Mouse (Mus musculus): Measurements from ENCODE around the gene Stx1a. TPM values are rescaled to one million over a fixed set of nuclear protein-coding genes. Genes with fewer than 3 reads are reported as not detected.

Stx1a gene
- 12.1 and 13.3 TPM in 2 replicates for polyA plus RNA-seq (2016; fragmentation: Nextera tagmentation; extraction: Ambion mirVana)

DNA sequence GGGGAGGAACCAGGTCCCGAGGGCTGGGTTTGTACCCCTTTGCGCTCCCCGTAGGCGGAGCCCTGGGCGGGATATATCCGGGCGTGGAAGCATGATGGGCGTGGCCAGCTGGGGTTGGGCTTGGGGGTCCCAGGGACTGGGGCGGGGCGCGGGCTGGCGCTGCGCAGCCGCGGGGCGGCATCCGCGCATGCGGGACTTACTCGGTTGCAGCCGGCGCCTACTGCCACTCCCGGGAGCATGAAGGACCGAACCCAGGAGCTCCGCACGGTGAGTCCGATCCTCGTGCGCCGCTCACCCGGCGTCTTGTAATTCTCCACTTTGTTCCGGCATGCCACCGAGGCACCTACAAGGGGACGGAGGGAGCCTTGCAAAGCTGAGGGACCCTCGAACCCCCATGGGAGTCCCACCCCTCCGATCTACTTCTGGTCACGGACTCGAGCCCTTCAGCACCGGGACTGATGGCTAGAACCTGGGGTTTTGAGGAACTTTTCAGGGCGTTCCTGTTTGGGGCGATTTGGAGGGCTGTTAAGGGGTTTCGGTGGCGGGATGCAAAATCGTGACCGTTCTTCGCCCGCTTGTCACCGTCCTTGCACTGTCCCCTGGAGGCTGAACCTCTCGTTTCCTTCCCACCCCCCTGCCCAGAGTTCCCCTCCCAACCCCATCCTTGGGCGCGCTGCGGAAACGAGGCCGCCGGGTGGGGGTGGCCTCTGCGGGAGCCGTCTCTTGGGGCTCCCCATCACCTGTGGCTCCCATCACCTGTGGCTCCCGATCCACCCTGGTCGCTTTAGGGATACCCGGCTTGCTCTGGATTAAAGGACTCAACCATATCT is at the start of gene Stx1a:
Gene Stx1a (plus strand): TSS at position 139 of the 830 bp plus-strand sequence.
- peaks cover 40% of the 10 kb centered on the region for H3K4me1 ChIP-seq (replicated peaks)

DNA sequence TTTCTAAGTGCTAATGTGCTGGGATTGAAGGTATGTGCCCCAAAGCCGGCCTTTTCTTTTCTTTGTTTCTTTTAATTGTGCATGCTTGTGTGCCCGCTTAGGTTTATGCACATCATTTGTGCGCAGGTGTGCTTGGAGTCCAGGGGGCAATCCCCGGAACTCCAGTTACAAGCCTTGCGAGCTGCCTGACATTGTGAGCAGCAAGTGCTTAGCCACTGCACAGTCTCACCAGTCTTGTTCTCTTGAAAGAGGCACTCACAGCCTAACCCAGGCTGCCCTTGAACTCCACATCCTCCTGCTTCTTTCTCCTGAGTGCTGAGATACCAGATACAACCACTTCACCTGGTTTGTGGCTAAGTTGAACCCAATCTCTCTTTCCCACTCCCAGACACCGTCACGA is 49.8 kb upstream of the Stx1a start:
- H3K4me3 ChIP-seq = no peak overlapping the region
- ATAC-seq (ENCODE audit: insufficient number of reproducible peaks, low FRiP score) = no peak
- no peaks in the 10 kb centered on the region for H3K36me3 ChIP-seq
- H3K9me3 ChIP-seq (replicated peaks) = no peaks in the 10 kb centered on the region
- peaks cover 14% of the 10 kb centered on the region for H3K4me1 ChIP-seq (replicated peaks)
- no peak overlapping the region for H3K27ac ChIP-seq (ENCODE audit: poor library complexity, severe bottlenecking)
- 74% methylated on average over 7 of the region's 7 CpGs for WGBS
- no peak overlapping the region for H3K9ac ChIP-seq
- H3K27me3 ChIP-seq (replicated peaks) = peaks cover 6% of the 10 kb centered on the region
- no peak overlapping the region for H3K4me2 ChIP-seq

More for the DNA sequence above, at the start of gene Stx1a:
- Histone ChIP-seq H3K4me3 (peak within 1 kb of the TSS; percentile 76), H3K9me3 (replicated peaks) (no peaks in the 10 kb centered on the region), H3K27me3 (replicated peaks) (no peaks in the 10 kb centered on the region), H3K4me2 (peak within 1 kb of the TSS; percentile 95), H3K36me3 (no peaks in the 10 kb centered on the region), H3K27ac (ENCODE audit: poor library complexity, severe bottlenecking) (peak within 1 kb of the TSS; percentile 75), H3K9ac (peak within 1 kb of the TSS; percentile 84)
- peak; percentile 88 for ATAC-seq (ENCODE audit: insufficient number of reproducible peaks, low FRiP score)
- under 1% methylated on average over 59 of the region's 61 CpGs for WGBS

GRCm38 (mm10) chr5:134974294-134974693 is 49.0 kb upstream of the Stx1a start:
- H3K4me3 ChIP-seq = no peak overlapping the region
- no peak overlapping the region for H3K9ac ChIP-seq
- WGBS = 9% methylated on average over 7 of the region's 7 CpGs
- no peaks in the 10 kb centered on the region for H3K36me3 ChIP-seq
- H3K27ac ChIP-seq (ENCODE audit: poor library complexity, severe bottlenecking) = peak overlapping the region; percentile 51; the same call in 1 of the 2 replicates
- H3K9me3 ChIP-seq (replicated peaks) = no peaks in the 10 kb centered on the region
- 0 out of 2 replicates have a peak, but pooled peaks have one; percentile 37 for ATAC-seq (ENCODE audit: insufficient number of reproducible peaks, low FRiP score)
- H3K4me1 ChIP-seq (replicated peaks) = peaks cover 14% of the 10 kb centered on the region
- peaks cover 1% of the 10 kb centered on the region for H3K27me3 ChIP-seq (replicated peaks)
- peak overlapping the region; percentile 35 for H3K4me2 ChIP-seq

DNA sequence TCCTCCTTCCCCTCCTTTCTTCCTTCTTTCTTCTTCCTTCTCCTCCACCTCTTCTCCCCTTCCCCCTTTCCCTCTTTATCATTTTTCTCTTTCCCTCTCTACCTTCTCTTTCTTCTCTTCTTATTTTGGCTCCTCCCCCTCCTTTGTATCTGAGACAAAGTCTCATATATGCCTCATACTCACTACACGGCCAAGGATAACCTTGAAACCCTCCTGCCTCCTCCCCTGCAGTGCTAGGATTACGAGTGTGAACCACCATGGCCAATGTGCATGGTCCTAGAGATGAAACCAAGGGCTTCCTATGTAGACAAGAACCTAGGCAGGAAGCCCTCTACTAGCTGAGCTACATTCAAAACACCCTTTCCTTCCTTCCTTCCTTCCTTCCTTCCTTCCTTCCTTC is 48.4 kb upstream of the Stx1a start:
- Histone ChIP-seq H3K27ac (ENCODE audit: poor library complexity, severe bottlenecking) (peak overlapping the region; percentile 51; the same call in 1 of the 2 replicates), H3K9ac (no peak overlapping the region), H3K27me3 (replicated peaks) (no peaks in the 10 kb centered on the region), H3K4me1 (replicated peaks) (peaks cover 14% of the 10 kb centered on the region), H3K36me3 (no peaks in the 10 kb centered on the region), H3K4me2 (peak overlapping the region; percentile 35), H3K4me3 (no peak overlapping the region), H3K9me3 (replicated peaks) (no peaks in the 10 kb centered on the region)
- 44% methylated on average over 2 of the region's 2 CpGs for WGBS
- no peak for ATAC-seq (ENCODE audit: insufficient number of reproducible peaks, low FRiP score)

DNA sequence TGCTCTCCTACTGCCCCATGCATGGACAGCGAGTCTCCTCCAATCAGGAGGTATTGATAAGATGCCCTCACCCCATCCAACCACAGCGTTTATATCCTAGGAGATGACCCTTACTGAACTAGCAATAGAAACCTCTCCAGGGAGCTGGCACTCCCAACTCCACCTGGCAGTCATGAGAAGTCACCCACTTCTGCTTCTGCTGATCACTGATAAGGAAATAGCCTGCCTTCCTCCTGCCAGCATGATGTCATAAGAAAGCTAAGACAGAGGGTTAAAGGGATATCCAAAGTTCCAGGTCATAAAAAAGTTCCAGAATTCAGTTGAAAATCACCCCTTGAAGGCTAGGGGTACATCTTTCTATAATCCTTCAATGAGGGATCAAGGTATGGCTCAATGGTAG is 47.1 kb upstream of the Stx1a start:
- Histone ChIP-seq H3K4me3 (no peak overlapping the region), H3K4me2 (no peak overlapping the region), H3K4me1 (replicated peaks) (peaks cover 21% of the 10 kb centered on the region), H3K9ac (no peak overlapping the region), H3K9me3 (replicated peaks) (no peaks in the 10 kb centered on the region), H3K27me3 (replicated peaks) (no peaks in the 10 kb centered on the region), H3K36me3 (no peaks in the 10 kb centered on the region), H3K27ac (ENCODE audit: poor library complexity, severe bottlenecking) (no peak overlapping the region)
- WGBS = 69% methylated on average over 2 of the region's 2 CpGs
- no peak for ATAC-seq (ENCODE audit: insufficient number of reproducible peaks, low FRiP score)

- 64% methylated on average over 14 of the region's 14 CpGs for WGBS
- Histone ChIP-seq H3K4me3 (no peak overlapping the region), H3K4me1 (replicated peaks) (peaks cover 23% of the 10 kb centered on the region), H3K27me3 (replicated peaks) (no peaks in the 10 kb centered on the region), H3K27ac (ENCODE audit: poor library complexity, severe bottlenecking) (no peak overlapping the region), H3K36me3 (no peaks in the 10 kb centered on the region), H3K4me2 (no peak overlapping the region), H3K9me3 (replicated peaks) (no peaks in the 10 kb centered on the region), H3K9ac (no peak overlapping the region)
- ATAC-seq (ENCODE audit: insufficient number of reproducible peaks, low FRiP score) = no peak
These were observed 46.6 kb upstream of the Stx1a start for GRCm38 (mm10) chr5:134976577-134977250.

GRCm38 (mm10) chr5:134977837-134978236 is 45.4 kb upstream of the Stx1a start:
- Histone ChIP-seq H3K27me3 (replicated peaks) (no peaks in the 10 kb centered on the region), H3K9me3 (replicated peaks) (no peaks in the 10 kb centered on the region), H3K4me1 (replicated peaks) (peaks cover 23% of the 10 kb centered on the region), H3K36me3 (no peaks in the 10 kb centered on the region), H3K9ac (no peak overlapping the region), H3K27ac (ENCODE audit: poor library complexity, severe bottlenecking) (no peak overlapping the region), H3K4me3 (no peak overlapping the region), H3K4me2 (no peak overlapping the region)
- WGBS = 44% methylated on average over 4 of the region's 4 CpGs
- no peak for ATAC-seq (ENCODE audit: insufficient number of reproducible peaks, low FRiP score)

- Histone ChIP-seq H3K4me2 (no peak overlapping the region), H3K36me3 (no peaks in the 10 kb centered on the region), H3K4me3 (no peak overlapping the region), H3K4me1 (replicated peaks) (peaks cover 18% of the 10 kb centered on the region), H3K27me3 (replicated peaks) (peaks cover 28% of the 10 kb centered on the region), H3K27ac (ENCODE audit: poor library complexity, severe bottlenecking) (no peak overlapping the region), H3K9me3 (replicated peaks) (no peaks in the 10 kb centered on the region), H3K9ac (no peak overlapping the region)
- WGBS = 38% methylated on average over 10 of the region's 10 CpGs
- no peak for ATAC-seq (ENCODE audit: insufficient number of reproducible peaks, low FRiP score)
These were observed 42.1 kb upstream of the Stx1a start for GRCm38 (mm10) chr5:134981149-134981548.

GRCm38 (mm10) chr5:134983111-134983510 is 40.2 kb upstream of the Stx1a start:
- Histone ChIP-seq H3K4me3 (no peak overlapping the region), H3K4me1 (replicated peaks) (peaks cover 28% of the 10 kb centered on the region), H3K27ac (ENCODE audit: poor library complexity, severe bottlenecking) (no peak overlapping the region), H3K36me3 (no peaks in the 10 kb centered on the region), H3K4me2 (no peak overlapping the region), H3K9ac (no peak overlapping the region), H3K9me3 (replicated peaks) (no peaks in the 10 kb centered on the region), H3K27me3 (replicated peaks) (peaks cover 47% of the 10 kb centered on the region)
- ATAC-seq (ENCODE audit: insufficient number of reproducible peaks, low FRiP score) = no peak
- 68% methylated on average over 1 of the region's 1 CpGs for WGBS

DNA sequence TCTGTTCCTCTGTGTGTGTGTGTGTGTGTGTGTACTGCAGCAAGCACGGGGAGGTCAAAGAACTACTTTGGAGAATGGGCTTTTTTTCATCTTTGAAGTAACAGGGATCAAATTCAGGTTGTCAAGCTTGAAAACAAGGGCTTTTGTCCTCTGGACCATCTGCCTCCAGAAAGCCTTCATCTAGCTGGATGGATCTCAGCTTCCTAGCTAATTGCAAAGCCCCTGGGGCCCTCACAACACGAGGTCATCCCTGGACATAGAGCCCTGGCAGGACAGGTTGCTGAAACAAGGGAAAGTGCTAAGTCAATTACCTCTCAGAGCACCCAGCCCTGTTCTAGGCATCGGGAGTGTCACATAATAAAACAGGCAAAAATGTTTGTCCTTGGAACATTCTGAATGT is 39.5 kb upstream of the Stx1a start:
- ATAC-seq (ENCODE audit: insufficient number of reproducible peaks, low FRiP score) = no peak
- H3K4me2 ChIP-seq = no peak overlapping the region
- H3K4me1 ChIP-seq (replicated peaks) = peaks cover 28% of the 10 kb centered on the region
- H3K9me3 ChIP-seq (replicated peaks) = no peaks in the 10 kb centered on the region
- H3K9ac ChIP-seq = no peak overlapping the region
- H3K27ac ChIP-seq (ENCODE audit: poor library complexity, severe bottlenecking) = no peak overlapping the region
- H3K36me3 ChIP-seq = no peaks in the 10 kb centered on the region
- no peak overlapping the region for H3K4me3 ChIP-seq
- 37% methylated on average over 3 of the region's 3 CpGs for WGBS
- H3K27me3 ChIP-seq (replicated peaks) = peaks cover 53% of the 10 kb centered on the region

- Histone ChIP-seq H3K27ac (ENCODE audit: poor library complexity, severe bottlenecking) (no peak within 1 kb of the TSS), H3K4me1 (replicated peaks) (peaks cover 33% of the 10 kb centered on the region), H3K9me3 (replicated peaks) (no peaks in the 10 kb centered on the region), H3K9ac (peak within 1 kb of the TSS; percentile 46; the same call in 1 of the 2 replicates), H3K4me3 (peak within 1 kb of the TSS; percentile 39), H3K27me3 (replicated peaks) (peaks cover 70% of the 10 kb centered on the region), H3K36me3 (no peaks in the 10 kb centered on the region), H3K4me2 (peak within 1 kb of the TSS; percentile 66)
- WGBS = 2% methylated on average over 25 of the region's 25 CpGs
- peak; percentile 54; the same call in 1 of the 2 replicates for ATAC-seq (ENCODE audit: insufficient number of reproducible peaks, low FRiP score)
These were observed 37.5 kb upstream of the Stx1a start, which contains the start of gene Cldn3 for GRCm38 (mm10) chr5:134985633-134986297. Cldn3 (plus strand) TSS chr5:134986214.

Data from heart, embryonic 12.5 days (tissue).